Mouse (Mus musculus): ENCODE measurements around the gene Ermard.

The Ermard gene

DNA sequence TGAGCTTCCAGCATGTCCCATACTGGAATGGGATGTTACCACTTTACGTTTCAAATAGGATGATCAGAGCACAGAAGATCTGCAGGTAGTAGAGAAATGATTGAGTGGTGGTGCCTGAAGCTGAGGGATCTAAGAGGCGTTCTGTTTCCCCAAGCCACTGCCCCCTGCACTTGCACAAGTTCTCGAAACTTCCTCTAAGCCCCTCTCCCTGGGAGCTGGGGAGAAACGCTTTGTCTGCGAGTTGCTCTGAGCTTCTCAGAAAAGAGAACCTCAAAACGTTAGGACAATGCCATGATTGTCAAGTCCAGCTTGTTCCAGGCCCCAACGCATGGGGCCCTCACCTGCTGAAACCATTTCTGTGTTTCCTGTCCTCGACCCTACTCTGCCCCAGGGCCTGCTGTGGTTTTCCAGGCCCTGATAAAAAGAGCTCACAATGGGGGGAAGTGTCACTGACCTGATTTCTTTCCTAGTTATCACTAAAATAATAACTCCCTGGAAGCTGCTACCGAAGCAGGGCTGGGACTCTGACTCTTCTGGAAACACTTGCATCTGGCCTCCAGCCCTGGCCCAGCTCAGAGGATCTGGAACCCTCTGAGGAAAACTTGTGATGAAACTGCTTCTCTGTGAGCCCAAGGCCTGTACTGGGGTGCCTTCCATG, 88.8 kb downstream of the Ermard start:
- DNase-seq = no peak

DNA sequence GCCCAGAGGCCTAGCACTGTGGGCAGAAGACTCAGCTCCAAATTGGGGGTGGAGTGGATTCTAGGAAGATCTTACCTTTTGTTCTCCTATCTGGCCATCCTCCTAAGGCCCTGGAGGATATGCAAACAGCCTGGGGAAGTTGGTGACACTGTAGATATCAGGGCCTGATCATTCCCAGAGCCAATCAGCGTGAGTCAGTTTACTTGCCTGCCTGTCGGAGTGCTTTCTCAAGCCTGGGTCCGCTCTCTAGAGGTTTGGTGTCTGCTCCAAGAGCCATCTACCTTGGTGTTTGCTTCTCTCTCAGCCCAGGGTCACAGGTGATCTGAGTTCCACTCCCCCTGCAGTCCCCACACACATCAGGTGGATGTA, 89.3 kb downstream of the Ermard start:
- DNase-seq = no peak

- DNase-seq = no peak
Observed at GRCm38 (mm10) chr17:15134905-15135669, 94.1 kb downstream of the Ermard start.

- DNase-seq = peak; percentile 3
Observed at GRCm38 (mm10) chr17:15137443-15137842, 96.4 kb downstream of the Ermard start.
